Mouse (Mus musculus) testis, adult 2 months (tissue): Measurements from ENCODE around the gene Rufy1.

Experiments used
- CTCF ChIP-seq: fragments of 200-500 bp; IDR thresholded peaks from 2 replicates; pipeline ENCODE4 v1.5.1; 2012; ENCODE audit warnings: low read depth, mild to moderate bottlenecking, inconsistent platforms, low read length, moderate library complexity; ENCODE audit not compliant: control insufficient read depth, insufficient read depth, insufficient replicate concordance
- POLR2A ChIP-seq: fragments of 200-500 bp; IDR thresholded peaks from 2 replicates; pipeline ENCODE4 v1.6.1; 2012; ENCODE audit warnings: low read depth, mild to moderate bottlenecking, inconsistent platforms, low read length, moderate library complexity; ENCODE audit not compliant: control insufficient read depth

- TF ChIP-seq CTCF: no peak
- TF ChIP-seq POLR2A: no peak
Measured at GRCm38 (mm10) chr11:50456455-50456854, 25.5 kb upstream of the Rufy1 start.
